Mouse (Mus musculus) urinary bladder, adult 2 months (tissue): ENCODE data around the gene Slc31a2. TPM values are rescaled to one million over a fixed set of nuclear protein-coding genes. Genes with fewer than 3 reads are reported as not detected.
A peak's percentile ranks its signal among the peaks of the same experiment; 100 is the strongest.

Source experiments
- DNase-seq: peaks from one replicate; pipeline ENCODE4 v3.0.0; 2022; ENCODE audit warnings: low spot score
- polyA plus RNA-seq: library from polyadenylated mRNA; depleted of rRNA; stranded (reverse); fragments of >200 nt; gene quantifications from 2 replicates; pipeline ENCODE4 v1.2.3, GENCODE M21; 2012

The Slc31a2 gene
- polyA plus RNA-seq, 1 experiment = 27.9 TPM

DNA sequence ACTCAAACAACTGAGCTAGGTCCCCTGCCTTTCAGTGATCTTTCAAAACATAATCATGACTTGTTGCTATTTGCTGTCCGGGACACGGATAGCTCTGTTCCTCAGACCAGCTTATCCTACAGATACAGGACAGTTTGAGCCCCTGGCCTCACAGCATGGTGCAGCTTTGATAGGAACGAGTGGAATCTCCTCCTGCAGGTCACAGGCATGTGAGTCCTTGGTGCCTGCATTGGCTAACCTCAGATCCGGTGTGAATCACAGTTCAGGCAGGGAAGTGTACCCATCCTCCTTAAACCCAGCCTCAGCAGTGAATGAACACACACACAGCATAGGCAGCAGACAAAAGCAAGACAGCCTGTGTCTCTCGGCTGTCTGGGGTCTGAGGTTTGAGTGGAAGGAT, 19.0 kb downstream of the Slc31a2 start:
- peak; percentile 10 for DNase-seq

- DNase-seq = no peak
These were observed 20.6 kb downstream of the Slc31a2 start for GRCm38 (mm10) chr4:62282969-62283368.

- DNase-seq = peak; percentile 3
These were observed 23.2 kb downstream of the Slc31a2 start for GRCm38 (mm10) chr4:62285576-62285975.

- peak; percentile 66 for DNase-seq
These were observed 24.1 kb downstream of the Slc31a2 start for GRCm38 (mm10) chr4:62286257-62286991.

DNA sequence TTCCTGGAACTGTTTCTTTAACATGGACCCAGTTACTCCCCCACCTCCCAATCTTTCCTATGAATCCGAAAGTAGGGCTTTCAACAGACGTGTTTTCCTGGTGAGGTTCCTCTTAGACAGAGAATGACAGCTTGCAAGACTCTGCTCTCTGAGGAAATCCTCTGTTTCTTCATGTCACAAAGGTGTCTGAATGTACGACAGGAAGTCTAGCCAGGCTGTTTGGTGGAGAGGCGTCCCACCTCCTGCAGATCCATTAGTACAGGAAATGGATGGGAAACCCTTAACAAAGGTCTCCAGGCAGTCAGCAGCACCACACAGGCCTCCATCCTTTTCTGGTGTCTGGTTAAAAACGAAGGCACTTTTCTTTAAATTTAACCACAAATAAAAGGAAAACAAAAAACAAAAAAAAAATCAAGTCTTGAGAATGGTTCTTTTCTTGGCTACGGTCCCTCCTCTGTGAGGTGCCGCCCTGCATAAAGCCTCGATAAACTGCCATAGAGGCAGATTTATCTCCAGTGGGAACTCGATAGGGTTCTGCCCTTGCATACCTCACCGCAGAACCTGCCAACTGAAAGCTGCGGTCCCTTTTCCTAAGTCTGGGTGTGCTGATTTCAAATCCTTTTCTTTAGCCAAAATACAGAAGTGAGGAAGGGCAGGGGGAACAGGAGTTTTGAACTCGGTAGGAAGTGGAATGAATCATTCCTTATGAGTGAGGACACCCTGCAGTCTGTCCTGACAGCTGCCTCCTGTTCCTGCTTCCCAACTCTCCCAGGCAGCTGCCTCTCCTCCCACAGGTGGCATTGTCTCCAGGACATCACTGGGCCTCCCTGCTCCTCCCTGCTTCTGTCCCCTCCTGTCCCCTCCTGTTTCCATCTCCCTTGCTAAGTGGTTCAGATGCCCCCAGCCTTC, 24.9 kb downstream of the Slc31a2 start:
- DNase-seq = peak; percentile 16

- no peak for DNase-seq
These were observed 26.9 kb downstream of the Slc31a2 start for GRCm38 (mm10) chr4:62289226-62289625.

DNA sequence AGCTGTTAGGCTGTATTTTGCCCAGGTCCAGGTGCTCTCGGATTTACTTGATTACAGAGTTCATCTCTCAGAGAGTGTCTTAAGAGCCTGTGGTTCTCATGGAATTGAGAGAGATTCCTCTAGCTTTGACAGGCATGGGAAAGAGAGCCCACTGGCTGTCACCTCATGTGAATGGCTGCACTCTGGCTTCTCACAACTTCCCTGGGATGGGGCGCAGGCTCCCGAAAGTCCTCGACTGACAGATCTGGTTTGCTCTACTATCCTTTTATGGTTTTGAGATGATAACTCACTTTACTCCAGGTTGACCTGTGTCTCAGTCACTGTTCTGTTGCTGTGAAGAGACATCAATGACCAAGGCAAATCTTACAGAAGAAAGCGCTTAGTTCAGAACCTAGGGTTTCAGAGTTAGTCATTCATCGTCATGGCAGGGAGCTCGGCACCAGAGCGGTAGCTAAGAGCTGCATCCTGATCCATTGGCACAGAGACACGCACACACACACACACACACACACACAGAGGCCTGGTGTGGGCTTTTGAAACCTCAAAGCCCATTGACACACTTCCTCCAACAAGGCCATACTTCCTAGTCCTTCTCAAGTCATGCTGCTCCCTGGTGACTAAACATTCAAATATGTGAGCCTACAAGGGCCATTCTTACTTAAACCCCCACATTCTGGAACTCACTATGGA, 28.6 kb downstream of the Slc31a2 start:
- DNase-seq = no peak

DNA sequence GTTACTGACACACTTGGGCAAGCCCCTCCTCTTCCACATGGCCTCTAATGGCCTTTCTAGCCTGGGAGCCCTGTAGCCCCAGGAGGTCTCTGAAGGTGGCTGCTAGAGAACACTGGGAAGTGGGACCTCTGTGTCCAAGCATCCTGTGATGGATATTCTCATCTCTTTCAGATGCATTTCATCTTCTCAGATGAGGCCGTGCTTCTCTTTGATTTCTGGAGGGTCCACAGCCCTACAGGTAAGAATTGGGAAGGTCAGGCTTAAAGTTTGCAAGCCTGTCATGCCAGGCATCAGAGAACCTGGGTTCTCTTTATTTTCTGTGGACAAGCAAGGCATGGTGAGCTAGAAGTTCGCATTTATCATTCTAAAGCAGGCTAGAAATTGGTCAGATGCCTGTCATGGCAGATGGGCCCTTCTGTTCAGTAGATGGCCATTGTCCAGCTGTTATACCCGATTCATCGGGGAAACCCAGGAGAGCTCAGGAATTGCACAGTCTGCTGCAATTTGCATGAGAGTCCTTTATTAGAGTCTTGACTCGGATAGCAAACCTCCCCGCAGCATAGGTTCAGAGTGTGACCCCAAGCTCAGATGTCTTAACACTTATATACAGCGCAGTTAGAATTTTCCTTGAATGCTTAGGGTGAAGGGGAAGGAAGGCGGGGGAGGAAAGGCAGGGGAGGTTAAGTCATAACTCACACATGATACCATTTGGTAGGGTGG, 30.3 kb downstream of the Slc31a2 start:
- DNase-seq = no peak

DNA sequence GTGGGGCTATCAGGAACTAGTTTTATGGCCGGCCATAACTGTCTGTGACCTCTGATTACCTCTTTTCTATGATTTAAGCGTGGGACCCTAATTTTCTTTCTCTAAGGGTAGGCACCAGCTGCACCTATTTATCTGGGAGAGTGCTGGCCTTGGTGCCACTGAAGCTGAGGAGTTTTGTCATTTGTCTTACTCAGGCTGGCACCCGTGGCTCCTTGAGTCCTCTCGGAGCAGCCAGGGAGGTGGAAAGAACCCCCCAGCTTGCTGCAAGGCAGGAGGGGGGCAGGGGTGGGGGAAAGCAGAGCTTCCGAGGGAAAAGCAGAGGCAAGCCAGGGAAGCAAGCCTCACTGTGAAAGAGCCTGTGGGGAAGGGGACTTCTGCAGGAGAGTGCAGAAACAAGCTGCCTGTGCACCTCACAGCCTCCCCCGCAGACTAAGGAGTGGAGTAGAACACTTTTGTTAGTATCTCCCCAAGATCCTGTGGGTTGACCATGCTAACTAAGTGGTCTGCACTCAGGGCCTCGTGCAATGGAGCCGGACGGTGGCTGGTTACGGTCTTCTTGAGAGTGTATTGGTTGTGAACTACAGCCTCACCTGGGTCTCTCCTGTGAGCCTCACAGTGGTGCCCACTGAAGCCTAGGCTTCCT, 31.0 kb downstream of the Slc31a2 start:
- DNase-seq = no peak

GRCm38 (mm10) chr4:62294741-62295140, 32.4 kb downstream of the Slc31a2 start:
- peak; percentile 6 for DNase-seq

DNA sequence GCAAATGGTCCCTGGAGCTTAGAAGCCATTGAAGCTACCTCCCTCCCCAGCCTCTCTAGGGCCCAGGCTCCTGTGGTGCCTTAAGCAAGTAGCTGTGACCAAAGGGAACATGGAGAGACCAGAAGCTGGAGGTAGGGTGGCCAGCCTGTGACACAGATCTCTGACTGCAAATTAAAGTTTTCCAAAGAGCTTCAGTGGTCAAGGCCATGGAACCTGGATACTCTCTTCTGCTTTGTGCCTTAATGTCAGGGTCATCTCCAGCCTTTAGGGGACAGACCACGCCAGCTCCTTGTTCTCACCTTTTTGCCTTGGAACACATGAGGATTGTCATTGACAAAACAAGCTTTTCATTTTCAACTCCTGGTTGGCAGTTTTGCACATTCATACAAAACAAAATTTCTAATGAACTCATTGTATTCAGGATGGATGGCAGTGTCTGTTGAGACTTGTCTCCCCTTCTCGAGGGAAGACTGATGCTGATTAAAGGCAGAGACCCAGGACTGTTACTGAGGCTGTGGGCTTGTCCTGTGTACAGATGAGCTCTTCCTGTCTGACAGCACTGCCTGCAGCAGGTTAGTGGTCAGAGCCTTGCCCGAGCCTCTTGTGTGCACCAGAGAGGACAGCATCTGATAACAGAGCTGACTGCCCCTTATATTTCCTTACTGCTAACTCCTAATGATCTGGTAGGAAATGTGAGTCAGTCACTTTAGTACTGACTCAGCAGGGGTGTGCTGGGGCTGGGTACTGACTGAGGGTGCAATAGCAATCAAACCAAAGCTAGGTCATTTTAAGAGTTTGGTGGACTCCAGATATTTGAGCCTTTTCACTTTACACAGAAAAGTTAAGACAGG, 35.1 kb downstream of the Slc31a2 start:
- DNase-seq = no peak

GRCm38 (mm10) chr4:62300001-62300400, 37.6 kb downstream of the Slc31a2 start:
- DNase-seq = no peak

DNA sequence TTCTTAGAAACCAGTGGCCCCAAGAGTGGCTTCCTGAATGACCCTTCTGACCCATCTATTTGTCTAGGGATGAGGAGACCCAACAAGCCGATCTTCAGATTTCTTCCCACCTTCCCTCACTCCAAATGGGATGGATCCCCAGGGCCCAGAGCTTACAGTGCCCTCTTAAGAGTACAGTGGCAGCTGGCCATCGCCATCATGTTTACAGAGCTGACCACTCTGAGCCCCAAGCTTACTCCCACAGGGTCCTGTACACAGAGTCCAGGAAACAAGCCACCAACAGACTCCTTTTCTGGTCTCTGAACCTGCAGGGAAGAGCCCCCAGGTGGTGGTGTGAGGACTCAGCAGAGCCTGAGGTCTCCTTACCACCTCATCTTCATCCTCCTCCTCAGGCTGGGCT, 40.4 kb downstream of the Slc31a2 start:
- DNase-seq = no peak

DNA sequence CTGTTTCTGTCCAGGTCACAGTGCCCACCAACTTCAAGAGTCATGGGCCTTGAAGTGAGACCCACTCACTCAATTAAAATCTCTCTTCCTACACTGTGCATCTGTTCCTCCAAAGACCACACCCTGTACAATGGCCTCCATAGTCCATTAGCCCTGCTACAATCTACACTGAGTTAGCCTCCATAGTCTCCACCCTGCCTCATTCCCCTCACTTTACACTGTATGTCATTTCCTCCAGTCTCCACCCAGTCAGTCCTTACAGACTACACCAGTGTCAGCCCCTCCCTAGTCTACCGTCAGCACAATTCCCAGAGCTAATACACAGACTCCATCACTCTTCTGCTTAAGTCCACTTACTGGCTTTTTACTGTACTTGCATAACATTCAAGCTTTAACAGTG, 40.9 kb downstream of the Slc31a2 start:
- no peak for DNase-seq

DNA sequence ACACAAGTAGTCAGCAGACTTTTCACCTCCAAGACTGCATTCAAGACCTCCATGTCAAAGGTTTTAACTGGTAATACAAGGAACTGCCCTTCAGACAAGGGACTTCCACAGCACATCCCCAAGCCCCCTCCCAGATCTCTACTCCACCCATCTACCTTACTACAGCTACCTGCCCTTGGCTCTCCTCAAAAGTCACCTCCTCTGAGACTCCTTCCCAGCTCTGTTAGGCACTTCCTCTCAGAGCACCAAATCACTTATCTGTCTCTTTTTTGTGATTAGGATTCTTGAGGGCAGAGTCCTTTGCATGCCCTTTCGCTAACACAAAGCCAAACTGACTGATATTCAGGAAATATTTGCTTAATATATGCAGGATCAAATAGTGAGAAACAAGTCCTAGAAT, 43.9 kb downstream of the Slc31a2 start:
- DNase-seq = no peak

GRCm38 (mm10) chr4:62306840-62307239, 44.5 kb downstream of the Slc31a2 start:
- DNase-seq = no peak

DNA sequence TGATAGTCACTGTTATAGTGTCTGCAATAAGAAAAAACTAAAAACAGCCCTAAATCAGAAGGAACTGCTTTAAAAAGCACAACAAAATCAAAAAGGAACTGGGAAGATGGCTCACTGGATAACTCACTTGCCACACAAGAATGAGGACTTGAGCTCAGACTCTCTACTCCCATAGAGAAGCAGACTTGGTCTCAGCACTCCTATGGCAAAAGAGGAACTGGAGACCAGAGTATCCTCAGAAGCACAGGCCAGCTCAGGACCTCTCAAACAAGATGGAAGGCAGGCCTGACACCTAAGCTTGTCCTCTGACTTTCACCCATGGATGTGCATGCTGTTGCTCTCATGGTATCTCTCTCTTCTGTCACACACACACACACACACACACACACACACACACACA, 46.0 kb downstream of the Slc31a2 start:
- DNase-seq = no peak

- DNase-seq = no peak
These were observed 50.5 kb downstream of the Slc31a2 start for GRCm38 (mm10) chr4:62312821-62313220.

- no peak for DNase-seq
These were observed 51.4 kb downstream of the Slc31a2 start for GRCm38 (mm10) chr4:62313641-62314211.

- no peak for DNase-seq
These were observed 52.2 kb downstream of the Slc31a2 start for GRCm38 (mm10) chr4:62314516-62314915.
